Mouse (Mus musculus) ES-CJ7 (cell line): ENCODE measurements around the gene Mrm2.

Source experiments
- DNase-seq: peaks from one replicate; pipeline ENCODE4 v3.0.0; 2011; ENCODE audit warnings: low read depth, low spot score

The Mrm2 gene

DNA sequence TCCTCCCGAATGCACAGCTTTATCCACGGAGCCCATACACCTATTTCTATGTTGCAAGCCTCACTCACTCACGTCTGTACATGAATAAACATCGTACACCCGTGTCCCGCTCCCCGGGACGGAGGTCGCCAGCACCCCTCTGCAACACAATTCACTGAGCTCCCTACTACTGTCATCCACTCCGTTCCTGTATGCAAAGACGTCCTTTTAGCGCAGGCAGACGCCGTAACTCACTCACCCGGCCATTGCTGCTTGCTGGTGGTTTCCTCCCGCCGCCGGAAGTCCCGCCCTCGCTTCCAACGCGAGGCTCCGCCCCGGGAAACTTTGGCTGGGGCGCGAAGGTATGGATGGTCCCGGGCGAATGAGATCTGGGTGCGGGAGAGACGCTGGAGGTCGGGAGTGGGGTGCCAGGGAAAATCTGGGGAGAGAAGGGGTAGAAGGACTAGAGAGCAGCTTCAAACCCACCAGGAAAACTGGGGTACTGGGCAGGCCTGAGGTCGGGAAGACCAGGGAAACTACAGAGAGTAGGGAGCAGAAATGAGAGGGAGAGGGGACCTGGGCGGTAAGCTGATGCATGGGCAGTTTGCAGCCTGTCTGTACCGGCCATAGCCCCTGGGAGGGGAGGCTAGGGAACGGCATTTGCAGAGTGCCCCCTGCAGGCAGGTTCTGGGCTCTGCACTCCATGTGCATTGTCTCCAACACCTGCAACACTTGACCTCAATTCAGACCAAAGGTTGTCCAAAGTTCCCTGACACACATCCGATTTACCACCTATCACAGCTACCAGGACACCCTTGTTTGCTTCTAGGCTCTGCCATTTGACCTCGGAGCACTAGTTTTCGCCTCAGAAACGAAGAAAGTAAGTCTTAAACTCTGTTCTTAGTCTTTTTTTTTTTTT, at the start of gene Mrm2:
Mrm2 (minus strand) TSS at position 284 of the 898 bp plus-strand sequence.
- peak; percentile 96 for DNase-seq

DNA sequence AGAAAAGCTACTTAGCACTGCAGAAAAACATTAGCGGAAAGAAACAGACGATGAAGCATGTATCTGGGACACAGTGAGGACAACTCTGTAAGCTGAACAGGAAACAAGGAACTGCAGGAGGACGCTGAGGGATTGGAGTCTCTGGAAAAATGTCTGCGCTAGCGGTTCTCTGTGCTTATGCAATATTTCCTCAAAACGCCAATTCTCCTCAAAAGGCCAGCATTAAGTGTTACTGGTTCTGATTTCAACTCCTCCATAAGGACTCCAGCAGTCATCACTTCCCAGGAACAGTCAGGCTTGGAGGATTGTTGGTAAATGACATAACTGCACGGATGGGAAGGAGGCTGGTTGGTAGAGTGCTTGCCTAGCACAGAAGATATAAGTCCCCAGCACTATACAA, 49.5 kb upstream of the Mrm2 start:
- no peak for DNase-seq

DNA sequence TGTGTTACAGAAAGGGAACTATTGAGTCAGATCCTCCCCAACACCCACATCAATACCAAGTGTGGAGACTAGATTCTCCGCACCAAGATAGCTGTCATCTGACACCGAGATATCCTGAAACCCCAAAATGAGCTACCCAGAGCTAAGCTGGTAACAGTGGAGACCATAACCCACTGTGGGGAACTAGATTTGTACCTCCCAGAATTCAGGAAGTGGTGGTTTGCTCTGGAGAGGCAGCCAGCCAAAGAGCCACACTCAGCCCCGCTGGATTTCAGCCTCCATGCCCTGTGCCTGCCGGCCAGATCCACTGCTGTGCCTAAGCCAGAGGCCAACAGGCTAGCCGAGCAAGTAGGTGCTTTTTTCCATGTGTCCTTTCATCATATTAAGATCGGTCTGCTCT, 47.6 kb upstream of the Mrm2 start:
- no peak for DNase-seq

DNA sequence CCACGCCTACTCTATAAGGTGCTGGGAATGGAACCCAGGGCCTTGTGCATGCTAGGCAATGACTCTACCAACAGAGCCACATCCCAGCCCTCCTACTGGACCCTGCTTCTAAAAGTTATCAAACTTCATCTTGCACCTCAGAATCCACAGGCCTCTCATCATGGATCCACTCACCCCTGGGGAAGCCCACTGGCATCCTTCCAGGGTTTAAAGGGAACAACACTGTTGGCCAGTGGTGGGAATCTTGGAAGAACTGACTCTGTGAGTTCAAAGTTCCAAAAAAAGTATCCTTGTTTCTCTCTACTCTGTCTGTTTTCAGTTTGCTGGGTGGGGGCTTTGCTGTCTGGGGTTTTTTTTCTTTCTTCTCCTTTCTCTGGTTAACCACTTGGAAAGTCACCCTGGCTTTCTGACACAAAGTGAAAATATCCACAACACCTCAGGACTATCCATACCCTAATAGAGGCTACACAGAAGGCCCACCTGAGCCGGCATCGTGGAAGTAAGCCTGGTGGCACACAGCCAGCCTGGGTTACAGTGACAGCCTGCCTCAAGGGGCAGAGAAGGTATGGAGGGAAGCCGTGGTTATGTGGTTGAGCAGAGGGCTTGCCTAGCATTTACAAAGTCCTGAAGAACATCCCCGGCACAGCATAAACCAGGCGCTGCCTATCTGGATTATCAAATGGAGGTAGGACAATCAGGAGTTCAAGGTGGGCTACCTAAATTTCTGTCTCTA, 46.6 kb upstream of the Mrm2 start:
- no peak for DNase-seq

DNA sequence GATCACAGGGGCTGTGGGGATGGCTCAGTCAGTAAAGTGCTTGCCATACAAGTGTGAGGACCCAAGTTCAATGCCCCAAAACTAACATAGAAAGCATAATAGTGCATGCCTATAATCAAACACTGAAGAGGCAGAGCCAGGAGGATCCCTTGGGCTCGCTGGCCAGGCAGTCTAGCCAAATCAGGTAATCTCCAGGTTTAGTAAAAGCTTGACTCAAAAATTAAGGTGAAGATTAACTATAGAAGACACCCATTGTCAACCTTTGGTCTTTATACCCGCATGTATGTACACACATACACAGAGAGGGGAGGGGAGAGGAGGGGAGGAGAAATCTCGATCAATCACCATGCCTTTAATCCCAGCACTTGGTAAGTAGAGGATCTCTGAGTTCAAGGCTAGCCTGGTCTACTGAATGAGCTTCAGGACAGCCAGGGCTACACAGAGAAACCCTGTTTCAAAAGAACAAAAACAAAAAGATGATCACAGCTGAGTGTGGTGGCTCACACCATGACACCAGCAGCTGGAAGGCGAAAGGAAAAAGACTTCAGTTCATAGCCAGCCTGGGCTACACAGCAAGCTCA, 43.6 kb upstream of the Mrm2 start:
- no peak for DNase-seq

DNA sequence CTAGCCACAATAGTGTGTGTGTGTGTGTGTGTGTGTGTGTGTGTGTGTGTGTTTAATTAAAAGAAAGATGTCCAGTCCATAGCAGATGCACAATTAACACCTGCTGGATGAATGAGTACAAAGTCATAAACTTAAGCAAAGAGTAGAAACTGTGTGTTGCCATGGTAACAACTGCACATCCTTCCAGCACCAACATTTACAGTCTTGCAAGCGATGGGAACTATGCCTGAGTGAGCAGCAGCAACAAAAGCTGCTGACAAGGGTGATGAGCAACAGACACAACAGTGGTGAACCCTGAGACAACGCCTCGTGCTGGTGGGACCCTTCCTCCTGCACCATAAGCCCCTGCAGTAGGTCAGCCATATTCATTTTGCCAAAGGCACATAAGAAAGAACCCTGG, 42.5 kb upstream of the Mrm2 start:
- DNase-seq, result no peak

DNA sequence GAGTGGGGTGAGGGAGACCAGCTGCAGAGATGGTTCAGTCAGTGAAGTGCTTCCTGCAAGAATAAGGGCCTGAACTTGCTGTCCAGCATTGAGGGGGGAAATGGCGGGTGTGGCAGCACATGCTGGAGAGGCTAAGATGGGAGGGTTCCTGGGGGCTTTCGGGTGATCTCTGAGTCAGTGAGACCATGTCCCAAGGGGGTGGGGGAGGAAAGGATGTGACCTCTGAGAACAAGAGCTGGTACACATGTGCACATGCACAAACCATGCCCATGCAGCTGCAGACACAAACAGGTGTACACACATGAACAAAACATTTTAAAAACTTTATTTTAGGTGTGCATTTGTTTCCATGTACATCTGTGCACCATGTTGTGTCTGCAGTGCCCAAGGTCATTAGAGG, 42.0 kb upstream of the Mrm2 start:
- DNase-seq, result no peak

DNA sequence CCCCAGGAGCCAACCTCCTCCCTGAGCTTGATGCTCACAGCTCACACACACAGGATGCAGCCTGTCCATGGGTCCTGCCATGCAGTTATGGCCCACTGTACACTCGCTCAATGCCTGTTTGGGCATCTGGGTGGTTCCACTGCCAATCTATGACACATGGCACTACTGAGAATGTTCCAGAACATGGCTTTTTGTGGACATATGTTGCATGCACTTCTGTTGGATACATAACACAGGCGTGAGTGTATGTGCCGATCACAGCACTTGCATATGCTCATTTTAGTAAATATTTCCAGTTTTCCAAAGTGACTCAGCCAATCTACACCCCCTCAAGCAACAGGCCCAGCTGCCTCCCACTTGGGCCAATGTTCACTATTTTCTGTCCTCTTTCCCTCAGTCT, 40.0 kb upstream of the Mrm2 start:
- no peak for DNase-seq

DNA sequence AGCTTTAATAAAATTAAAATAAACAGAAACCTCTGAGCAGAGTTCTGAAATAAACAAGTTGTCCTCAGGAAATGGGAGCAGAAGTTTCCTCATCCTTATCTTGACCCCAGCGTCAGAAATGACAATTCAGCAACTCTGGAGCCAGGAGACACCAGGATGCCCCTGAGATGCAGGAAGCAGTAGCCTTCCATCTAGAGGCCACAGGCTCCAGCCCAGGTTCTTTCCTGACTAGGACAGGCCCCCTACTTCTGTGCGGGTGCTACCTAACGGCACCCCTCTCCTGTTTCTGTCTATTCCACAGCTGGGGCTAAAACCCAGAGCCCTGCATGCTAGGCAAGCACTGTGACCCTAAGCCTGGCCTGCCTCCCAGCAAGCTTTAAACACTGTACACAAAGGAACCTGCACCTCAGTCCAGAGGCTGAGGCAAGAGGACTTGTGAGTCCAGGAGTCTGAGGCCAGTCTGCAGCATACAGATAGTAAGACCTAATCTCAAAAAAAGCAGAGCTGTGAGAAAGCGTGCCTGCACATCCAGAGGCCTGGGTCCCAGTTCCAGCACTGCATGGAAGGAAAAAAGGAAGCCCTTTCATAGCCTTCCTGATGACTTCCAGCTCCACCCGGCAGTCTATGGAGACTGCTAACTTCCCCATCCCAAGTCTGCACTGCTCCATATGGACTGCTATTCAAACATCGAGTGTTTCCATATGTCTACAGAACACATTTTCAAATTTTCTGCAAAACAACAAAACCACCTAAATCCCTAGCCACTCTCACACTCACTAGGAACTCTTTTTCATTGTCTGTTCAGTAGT, 39.0 kb upstream of the Mrm2 start:
- DNase-seq, result no peak

DNA sequence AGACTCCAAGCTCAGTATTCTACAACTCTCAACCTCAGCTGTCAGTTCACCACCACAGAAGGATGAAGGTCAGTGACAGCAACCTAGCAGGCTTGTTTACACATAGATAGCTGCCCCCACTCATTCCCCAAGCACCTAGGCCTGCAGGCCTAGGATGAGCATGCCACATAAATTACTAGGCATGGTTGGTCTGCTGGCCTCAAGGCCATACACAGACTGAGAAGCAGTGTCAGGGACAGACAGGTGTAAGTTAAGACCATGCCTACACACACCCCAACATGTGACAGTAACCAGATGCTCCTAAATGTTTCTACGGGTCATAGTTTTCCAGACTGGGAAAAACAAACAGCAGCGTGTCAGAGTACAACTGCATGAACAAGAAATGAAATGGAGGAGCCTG, 37.8 kb upstream of the Mrm2 start:
- DNase-seq, result no peak

DNA sequence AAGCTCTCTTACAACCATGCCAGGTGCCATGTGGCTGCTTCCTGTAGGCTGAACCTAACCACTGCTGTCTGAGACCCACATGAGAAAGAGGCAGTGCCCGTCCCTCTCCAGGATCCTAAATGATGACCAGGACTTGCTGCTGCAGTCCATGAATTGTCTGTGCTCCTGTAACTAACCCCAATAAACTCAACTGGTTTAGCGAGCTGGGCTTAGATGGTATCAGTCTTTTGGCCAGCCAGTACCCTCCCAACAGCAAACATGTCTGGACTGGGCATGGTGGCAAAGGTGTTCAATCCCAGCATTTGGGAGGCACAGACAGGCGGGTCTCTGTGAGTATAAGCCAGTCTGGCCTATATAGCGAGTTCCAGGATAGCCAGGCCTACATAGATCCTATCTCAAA, 37.2 kb upstream of the Mrm2 start:
- DNase-seq, result no peak

DNA sequence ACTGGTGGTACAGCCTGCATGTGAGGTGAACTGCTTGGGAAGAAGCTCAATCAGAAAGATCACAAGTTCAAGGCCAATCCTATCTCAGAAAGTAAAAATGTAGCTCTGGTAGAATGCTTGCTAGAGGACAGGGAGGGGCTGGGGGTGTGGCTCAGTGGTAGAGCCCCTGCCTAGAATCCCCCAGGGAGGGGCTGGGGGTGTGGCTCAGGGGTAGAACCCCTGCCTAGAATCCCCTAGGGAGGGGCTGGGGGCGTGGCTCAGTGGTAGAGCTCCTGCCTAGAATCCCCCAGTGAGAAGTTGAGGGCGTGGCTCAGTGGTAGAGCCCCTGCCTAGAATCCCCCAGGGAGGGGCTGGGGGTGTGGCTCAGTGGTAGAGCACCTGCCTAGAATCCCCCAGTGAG, 36.4 kb upstream of the Mrm2 start:
- DNase-seq, result peak; percentile 51

DNA sequence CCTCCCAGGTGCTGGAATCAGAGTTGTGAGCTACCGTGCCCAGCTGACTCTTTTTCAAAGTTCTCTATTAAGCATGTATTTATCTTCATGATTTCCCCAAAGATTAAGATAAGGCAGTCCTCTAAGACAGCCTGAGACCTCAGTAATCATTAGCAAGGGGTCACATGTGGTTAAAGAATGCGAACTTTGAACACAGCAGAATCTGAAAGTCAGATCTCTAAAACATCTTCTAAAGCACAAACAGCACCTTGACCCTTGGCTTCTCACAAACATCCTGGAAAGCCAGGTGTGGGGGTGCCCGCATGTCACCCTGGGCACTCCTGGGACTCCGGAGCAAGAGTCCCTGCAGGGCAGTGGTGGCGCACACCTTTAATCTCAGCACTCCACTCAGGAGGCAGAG, 32.7 kb upstream of the Mrm2 start:
- DNase-seq, result no peak

DNA sequence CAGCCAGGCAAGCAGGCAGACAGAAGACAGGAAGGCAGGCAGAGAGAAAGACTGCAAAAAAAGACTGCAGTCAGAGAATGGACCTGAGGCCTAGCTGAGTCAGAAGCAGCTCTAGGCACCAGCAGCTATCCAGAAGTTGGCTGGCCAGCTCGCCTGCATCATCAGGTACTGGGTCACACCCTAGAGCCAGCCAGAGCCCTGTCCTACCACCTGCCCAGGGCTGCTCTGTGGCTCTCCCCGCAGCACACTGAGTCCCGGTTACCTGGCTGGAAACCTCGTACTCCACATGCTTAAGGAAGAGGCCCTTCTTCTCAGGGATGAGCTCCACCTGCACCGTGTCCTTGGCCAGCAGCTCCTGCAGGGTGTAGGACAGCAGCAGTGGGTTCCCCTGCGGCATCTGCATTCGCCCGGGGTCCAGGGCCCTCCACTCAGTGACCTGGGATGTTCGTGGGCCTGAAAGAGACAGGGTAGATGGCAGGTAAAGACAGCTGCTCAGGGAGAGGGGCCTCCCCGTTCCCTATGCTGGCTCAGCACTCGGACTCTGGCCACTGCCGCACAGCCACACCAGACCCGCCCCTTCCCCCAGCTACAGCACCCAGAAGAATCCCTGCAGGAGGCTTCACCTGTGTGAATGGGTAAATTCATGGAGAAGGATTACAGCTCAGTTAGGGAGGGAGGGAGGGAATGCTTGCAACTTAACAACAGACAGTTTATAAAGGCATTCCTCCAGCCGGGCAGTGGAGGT, 28.4 kb upstream of the Mrm2 start:
- no peak for DNase-seq

DNA sequence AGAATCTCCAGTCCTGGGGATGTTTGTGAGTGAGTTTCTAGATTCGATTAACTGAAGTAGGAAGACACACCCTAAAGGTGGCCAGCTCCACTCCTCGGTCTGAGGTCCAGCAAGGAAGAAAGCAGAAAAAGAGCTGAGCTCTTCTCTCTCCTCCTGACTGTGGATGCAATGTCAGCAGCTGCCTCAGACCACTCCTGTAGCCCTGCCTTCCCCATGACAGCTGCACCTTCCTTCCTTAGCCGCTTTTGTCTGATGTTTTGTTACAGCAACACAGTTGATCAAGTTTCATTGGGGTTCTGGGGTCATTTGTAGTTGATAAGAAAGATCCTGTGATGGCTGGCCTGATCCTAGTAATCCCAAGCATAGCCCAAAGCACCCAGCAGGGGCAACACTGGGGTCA, 25.8 kb upstream of the Mrm2 start:
- no peak for DNase-seq

DNA sequence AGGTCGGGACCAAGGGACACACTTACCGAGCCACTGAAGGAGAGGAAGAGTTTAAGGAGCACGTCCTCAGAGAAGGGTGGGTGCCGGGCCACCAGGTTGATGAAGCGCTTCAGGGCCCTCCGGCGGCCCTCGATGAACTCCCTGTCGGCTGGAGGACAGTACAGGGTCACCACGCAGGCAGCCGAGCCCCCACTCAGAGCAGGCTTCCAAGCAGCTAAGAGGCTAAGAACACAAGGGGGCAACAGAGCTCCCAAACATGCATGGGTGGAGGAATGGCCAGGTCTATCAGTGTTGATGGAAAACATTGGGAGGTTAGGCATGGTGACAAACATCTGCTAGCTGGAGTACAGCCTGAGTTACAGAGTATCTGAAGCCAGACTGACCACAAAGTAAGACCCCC, 24.2 kb upstream of the Mrm2 start:
- no peak for DNase-seq

DNA sequence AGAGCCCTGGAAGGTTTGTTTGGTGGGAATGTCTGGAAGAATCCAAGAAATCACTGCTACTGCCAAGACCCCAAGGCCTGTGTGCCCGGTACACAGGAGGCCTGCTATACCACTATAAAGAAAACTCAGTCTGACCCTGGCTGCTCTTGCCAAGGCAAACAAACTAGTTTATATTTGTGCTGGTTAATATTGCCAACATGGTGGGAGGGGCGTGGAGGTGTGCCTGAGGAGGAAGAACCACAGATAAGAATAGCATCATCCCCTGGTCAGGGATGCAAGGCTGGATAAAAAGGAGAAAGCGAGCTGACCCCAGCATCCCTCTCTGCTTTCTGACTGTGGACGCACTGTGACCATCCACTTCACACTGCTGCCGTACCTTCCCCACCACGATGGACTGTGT, 20.7 kb upstream of the Mrm2 start:
- DNase-seq, result no peak

DNA sequence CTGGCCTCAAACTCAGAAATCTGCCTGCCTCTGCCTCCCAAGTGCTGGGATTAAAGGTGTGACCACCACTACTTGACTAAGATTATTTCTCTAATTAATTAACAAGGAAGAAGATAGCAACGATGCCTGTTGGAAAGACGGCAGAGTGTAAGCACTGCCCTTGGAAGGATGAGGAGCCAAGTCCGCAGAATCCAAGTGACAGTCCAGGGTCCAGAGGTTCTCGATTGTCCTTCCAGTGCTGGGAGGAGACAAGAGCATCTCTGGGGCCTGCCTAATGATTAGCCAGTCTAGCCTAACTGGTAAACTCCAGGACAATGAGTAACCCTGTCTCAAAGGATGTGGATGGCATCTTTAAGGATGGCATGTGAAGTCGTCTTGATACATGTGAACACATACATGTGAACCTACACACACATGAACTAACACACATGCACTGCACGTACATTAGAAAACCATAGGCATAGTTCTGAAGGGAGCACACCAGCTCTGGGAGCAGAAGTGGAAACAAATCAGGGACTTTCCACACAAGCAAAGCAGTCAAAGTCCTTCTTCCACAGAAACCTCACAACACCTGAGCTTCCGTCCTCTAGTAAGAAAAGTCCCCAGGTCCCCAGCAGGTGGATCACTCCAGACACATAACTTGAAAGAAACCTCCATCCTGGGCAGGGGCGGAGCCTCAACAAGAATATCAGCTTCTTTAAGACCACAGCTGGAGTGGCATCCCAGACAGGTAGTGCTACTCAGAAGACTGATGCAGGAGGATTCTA, 19.2 kb upstream of the Mrm2 start:
- no peak for DNase-seq

DNA sequence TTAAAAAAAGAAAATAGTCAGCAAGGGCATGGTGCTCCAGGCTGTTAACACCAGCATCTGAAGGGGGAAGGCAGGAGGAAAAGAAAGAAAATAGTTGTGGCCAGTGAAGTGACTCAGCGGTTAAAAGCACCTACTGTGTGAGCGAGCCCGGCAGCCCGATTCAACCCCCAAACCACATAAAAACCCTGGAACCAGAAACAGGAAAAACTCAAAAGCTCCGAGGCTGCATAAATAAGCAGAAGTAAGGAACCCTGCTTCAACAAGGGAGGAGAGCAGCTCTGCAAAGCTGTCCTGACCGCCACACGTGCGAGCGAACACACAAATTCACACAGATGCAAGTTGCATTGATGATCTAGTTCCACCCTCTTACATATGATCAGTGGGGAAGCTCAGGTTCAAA, 18.2 kb upstream of the Mrm2 start:
- DNase-seq, result no peak

DNA sequence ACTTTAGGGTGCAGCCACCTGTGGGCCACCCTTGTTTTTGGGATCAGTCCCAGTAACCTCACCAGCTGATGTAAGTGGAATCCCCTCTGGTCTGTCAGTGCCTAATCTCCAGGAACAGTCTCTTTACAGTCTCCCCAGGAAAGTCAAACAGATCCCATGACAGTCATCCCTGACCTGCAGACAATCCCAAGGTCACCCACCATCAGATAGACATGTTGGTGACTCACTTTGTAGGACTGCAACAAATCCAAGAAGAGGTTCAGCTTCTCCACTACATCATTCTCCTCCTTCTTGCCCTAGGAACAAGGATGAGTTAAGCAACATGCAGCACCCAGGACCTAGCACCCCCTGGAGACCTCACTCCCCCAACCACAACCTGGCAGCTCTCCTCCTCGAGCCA, 14.4 kb upstream of the Mrm2 start:
- no peak for DNase-seq

DNA sequence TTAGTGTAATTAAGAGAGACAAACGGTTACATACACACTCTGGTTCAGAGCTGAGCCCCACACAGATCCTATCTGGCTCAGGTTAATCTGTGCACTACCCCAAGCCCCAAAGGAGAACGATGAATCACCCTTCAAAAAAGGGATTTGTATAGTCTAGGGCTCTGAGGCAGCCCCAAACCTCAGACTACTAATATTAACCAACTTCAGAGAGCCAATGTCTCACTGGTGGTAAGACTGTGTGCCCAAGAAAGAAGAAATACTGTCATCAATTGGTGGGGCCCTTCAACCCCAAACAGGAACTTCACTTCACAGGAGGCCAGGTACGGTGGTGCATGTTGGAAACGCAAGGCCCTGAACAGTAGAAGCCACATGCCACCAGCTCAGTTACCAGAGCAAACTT, 13.5 kb upstream of the Mrm2 start:
- no peak for DNase-seq
